Mouse (Mus musculus): Measurements from ENCODE around the gene Tmsb15l. TPM values are rescaled to one million over a fixed set of nuclear protein-coding genes. Genes with fewer than 3 reads are reported as not detected.
"Not testable (repeated sequence)": the region's sequence is repeated elsewhere in the genome, so short reads cannot be mapped to it uniquely, and the experiment has no call there.

The Tmsb15l gene
- 1 to 10 TPM; 1.2 to 4.0 TPM for total RNA-seq (2021)
- long read RNA-seq, experiment 1 = 0 reads
- long read RNA-seq, experiment 2 = 0 reads

- DNase-seq (ENCODE audit: low spot score in 2 of 2) = peak; percentile 40 to 51
Measured at GRCm38 (mm10) chrX:136976424-136977084, at the start of gene Tmsb15l, which contains the start of gene Tmsb15b1. Gene Tmsb15l (minus strand): TSS chrX:136976869. Gene Tmsb15b1 (minus strand): TSS chrX:136976874.

- peak; percentile 47 to 58 for DNase-seq (ENCODE audit: low spot score in 2 of 2)
Measured at GRCm38 (mm10) chrX:137019310-137019709, 42.6 kb upstream of the Tmsb15l start.

GRCm38 (mm10) chrX:137017668-137018067 is 41.0 kb upstream of the Tmsb15l start:
- DNase-seq (ENCODE audit: low spot score in 2 of 2) = no peak

- DNase-seq (ENCODE audit: low spot score in 2 of 2) = peak; percentile 39 to 41
Measured at GRCm38 (mm10) chrX:137015099-137015709, 38.5 kb upstream of the Tmsb15l start.

DNA sequence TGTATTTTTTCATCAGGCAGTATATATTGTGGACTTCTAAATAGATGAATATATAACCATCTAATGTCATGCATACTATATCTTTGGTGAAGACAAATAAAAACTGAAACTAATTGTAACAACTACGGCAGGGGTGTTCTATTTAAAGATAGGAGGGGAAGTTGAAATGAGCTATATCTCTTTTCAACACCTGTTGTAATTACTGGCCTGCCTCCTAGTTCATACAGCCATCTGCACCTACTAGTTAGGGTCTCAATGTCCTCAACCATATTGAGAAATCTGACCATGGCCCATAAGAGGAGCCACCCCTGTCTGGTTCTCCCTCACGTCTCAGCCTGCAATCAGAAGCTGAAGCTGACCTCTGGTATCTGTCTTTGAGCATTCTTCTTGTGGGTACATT is 19.6 kb upstream of the Tmsb15l start:
- no peak for DNase-seq (ENCODE audit: low spot score in 2 of 2)

DNA sequence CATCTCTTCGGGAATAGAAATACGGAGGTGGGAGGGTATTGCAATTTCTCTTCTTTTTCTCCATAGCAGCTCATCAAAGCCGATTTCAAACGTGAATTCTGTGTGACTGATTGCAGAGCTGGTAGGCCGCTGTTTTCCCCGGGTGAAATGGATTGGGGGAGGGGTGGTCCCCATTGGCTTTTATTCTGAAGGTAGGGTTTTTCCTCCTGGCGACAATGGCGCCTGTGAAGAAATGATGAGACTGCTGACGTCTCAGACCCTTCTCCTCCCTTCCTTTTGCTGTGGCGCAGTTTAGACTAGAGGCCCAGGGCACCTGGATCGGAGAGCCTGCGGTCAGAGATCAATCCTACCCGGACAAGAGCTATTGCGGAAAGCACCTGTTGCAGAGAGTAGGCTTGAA is 17.0 kb upstream of the Tmsb15l start:
- peak in 1 of 2 experiments; percentile 13 for DNase-seq (ENCODE audit: low spot score in 2 of 2)

GRCm38 (mm10) chrX:136992978-136993547 is 16.4 kb upstream of the Tmsb15l start, which contains the start of gene Zcchc18:
Gene Zcchc18 (plus strand): TSS chrX:136993155.
- DNase-seq (ENCODE audit: low spot score in 2 of 2) = peak; percentile 76 to 86

DNA sequence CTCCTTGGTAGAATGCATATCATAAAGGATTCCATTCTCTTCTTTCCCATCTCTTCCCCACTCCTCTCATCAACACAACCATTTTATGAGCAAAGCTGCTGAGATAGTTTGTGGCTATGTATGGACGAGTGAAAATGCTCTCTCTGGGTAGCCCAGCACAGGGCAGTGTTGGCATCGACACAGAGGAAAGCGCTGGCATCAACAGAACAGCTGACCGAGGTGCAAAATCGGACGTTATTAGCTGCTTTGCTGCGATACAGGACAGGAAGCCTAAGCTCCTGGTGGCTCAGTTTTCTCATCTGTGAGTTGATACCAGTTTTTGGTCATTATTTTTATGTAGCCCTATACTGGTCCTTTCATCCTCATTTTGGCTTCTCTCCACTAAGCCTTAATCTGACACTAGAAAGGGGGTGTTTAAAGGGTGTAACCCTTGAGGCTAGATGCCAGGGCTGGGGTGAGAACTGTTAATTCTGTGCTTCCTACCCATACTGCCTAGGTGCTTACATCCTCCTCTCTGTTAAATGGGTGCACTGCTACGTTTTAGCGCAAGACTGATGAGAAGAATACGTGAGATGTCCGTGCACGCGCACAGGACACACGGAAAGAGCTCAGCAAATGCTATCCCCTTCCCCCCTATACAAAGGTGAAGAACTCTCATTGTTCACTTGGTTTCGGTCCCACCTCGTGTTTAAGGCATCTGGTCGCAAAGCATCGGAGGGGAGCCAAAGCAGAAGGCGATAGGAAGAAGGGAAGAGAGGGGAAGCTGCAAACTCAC is 15.7 kb upstream of the Tmsb15l start:
- DNase-seq (ENCODE audit: low spot score in 2 of 2) = peak in 1 of 2 experiments; percentile 12

GRCm38 (mm10) chrX:136991274-136991673 is 14.6 kb upstream of the Tmsb15l start:
- no peak for DNase-seq (ENCODE audit: low spot score in 2 of 2)

- DNase-seq (ENCODE audit: low spot score in 2 of 2) = no peak
Measured at GRCm38 (mm10) chrX:136986039-136986438, 9.4 kb upstream of the Tmsb15l start.

DNA sequence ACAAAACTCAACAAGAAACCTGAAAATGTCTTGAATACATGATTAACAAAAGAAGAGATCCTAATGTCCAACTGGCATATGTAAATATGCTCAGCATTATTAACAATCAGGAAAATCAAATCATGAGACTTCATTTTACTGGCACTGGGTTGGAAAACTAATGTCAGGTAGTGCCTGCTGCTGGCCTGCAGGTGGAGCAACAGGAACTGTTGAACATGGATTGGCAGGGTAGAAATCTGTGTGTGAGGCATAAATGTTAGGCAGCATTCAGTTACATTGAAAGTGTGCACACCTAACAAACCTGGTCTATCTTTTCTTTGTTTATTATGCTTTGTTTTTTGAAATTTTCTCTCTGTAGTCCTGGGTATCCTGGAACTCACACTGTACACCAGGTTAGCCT is 1.9 kb upstream of the Tmsb15l start:
- no peak for DNase-seq (ENCODE audit: low spot score in 2 of 2)

DNA sequence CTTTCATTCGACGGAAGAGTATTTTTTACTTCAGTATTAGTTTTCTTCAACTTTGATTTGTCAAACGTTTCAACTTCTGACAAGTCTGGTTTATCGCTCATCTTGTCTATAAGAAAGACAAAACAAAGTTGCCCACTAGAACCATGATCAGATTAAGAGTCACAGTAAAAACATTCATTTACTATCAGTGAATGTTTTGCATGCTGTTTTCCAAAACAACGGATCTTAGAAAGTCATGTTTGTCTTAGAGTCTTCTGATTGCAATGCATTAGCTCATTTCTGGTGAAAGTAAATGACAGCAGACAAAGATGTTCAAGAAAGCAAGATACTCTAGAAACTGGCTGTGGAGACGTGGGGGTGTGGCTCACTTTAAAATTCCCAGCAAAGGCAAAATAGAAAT is 1.3 kb downstream of the Tmsb15l start, which contains the start of gene Tmsb15b2:
Tmsb15b2 (minus strand) TSS at position 101 of the 400 bp plus-strand sequence.
- not testable (repeated sequence) for DNase-seq (ENCODE audit: low spot score in 2 of 2)

GRCm38 (mm10) chrX:136959688-136960087 is 17.0 kb downstream of the Tmsb15l start:
- DNase-seq (ENCODE audit: low spot score in 2 of 2) = peak in 1 of 2 experiments; percentile 9

DNA sequence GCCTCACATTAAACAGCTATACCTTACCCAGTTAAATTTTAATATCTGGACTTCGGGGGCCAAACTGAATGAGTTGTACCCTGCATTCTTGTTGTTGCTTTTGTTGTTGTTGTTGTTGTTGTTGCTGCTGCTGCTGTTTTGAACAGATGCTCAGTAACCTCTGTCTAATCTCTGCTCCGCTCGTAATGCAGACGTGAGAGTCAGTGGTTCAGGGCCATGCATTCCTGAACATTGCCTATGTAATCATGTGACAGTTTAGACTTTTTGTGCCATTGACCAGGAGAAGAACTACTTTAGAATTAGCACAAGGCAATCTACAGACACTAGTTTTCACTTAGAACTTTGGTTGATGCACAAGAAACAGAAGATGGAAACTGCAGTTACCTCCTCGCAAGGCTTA is 18.4 kb downstream of the Tmsb15l start:
- not testable (repeated sequence) for DNase-seq (ENCODE audit: low spot score in 2 of 2)

DNA sequence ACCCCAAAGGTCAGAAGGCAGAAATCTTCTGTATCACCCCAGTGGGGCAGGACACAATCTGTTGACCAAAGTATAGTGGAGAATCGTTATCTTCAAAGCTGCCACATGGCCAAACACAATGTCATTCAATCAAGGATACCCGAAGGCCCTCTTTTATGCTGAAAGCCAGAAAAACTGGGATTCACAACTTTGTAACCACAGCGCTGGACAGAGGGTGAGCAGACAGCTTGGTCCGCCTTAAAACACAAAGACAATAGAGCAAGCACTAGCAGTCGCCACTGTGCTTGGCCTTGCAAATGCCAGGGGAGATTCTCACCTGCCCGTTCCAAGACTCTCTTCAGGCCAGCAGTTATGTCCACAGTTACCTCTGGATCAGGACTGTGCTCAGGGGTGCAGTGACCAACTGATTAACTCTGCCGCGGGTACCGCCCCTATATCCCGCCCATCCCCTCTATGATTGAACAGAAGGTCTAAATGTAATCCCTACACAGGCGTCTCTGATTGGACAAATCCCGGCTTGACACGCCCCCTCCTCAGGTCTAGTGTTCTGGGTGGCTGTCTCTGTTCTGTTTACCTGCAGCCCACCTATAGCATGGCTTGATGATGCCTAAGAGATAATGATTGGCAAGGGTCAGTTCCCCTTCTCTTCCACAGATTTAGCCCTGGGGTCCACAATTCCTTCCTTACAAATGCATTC is 18.9 kb downstream of the Tmsb15l start:
- peak; percentile 52 to 84 for DNase-seq (ENCODE audit: low spot score in 2 of 2)

DNA sequence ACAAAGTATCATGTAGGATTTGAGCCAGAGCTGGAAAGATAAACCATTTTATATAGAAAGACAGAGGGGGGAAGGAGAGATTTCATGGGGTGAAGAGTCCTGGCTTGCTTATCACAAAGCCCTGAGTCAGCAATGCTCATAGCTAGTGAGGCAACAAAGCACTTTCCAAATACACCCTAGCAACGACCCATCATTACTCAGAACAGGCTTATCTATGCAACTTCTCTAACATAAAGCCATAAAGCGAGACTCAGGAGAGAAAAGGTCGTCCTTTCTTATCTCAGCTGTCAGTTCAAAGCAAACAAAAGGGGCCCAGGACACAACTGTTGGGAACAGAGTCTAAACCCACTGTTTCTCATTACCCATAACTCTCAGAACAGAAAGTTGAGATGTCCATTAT is 38.7 kb downstream of the Tmsb15l start:
- DNase-seq (ENCODE audit: low spot score in 2 of 2) = no peak

GRCm38 (mm10) chrX:136927031-136927430 is 49.6 kb downstream of the Tmsb15l start, which contains the start of gene H2bfm:
Gene H2bfm (plus strand): TSS chrX:136927325.
- no peak for DNase-seq (ENCODE audit: low spot score in 2 of 2)

- DNase-seq (ENCODE audit: low spot score in 2 of 2) = no peak
Measured at GRCm38 (mm10) chrX:136925863-136926262, 50.8 kb downstream of the Tmsb15l start.

Measured in left cerebral cortex, adult 18-20 months (tissue).